Mouse (Mus musculus): ENCODE measurements around the gene Sfpq. TPM values are rescaled to one million over a fixed set of nuclear protein-coding genes. Genes with fewer than 3 reads are reported as not detected.
"Not testable (repeated sequence)": the region's sequence is repeated elsewhere in the genome, so short reads cannot be mapped to it uniquely, and the experiment has no call there.

The Sfpq gene
- polyA plus RNA-seq, 1 experiment from 2014 or later = 67.3 TPM

DNA sequence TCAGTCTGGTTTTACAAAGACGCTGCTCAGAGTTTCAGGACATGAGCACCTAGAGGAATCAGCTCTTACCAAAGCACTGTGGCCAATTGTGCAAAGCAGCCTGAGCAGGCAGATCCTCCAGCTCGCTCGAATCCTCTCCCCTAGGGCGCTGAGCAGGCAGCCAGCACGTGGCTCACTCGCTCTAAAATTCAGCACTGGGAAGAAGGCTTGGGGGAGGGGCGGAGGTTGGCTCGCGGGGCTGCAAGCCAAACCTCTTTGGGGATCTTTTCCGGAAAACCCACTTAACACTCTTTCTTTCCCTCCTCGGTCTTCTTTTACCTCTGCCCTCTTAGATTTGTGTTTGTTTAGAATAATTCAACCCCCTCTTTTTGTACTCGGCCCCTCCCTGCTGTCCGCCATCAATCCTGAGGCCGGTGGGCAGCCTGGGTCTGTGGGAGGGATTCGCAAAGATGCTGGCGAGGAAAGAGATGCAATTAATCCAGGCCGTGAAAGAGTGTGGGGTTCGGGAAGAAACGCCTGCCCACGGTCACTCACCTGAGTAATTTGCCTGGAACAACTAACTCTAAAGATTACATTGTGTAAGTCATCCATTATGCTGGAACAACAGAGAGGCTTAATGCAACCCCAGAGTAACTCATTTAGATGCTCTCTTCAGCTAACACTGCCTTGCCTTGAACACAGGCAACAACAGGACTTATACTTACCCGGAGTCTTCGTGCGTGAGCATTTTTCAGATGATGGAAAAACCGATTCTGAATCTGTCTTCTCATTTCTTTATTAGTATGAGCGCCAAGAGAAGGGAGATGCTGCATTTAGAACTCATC, 15.8 kb upstream of the Sfpq start:
- no peaks in the 10 kb centered on the region for H3K9me3 ChIP-seq (replicated peaks)
- H3K4me1 ChIP-seq = peaks cover 28% of the 10 kb centered on the region
- H3K27ac ChIP-seq (replicated peaks) = peak overlapping the region; percentile 83
- 13% methylated on average over 25 of the region's 25 CpGs for WGBS
- no peaks in the 10 kb centered on the region for H3K36me3 ChIP-seq
- H3K9ac ChIP-seq (replicated peaks) = peak overlapping the region; percentile 48
- peak overlapping the region; percentile 62 for H3K4me2 ChIP-seq
- peak; percentile 90 for ATAC-seq (ENCODE audit: low FRiP score)
- peak overlapping the region; percentile 35 for H3K4me3 ChIP-seq (replicated peaks)
- H3K27me3 ChIP-seq (replicated peaks) = no peaks in the 10 kb centered on the region

DNA sequence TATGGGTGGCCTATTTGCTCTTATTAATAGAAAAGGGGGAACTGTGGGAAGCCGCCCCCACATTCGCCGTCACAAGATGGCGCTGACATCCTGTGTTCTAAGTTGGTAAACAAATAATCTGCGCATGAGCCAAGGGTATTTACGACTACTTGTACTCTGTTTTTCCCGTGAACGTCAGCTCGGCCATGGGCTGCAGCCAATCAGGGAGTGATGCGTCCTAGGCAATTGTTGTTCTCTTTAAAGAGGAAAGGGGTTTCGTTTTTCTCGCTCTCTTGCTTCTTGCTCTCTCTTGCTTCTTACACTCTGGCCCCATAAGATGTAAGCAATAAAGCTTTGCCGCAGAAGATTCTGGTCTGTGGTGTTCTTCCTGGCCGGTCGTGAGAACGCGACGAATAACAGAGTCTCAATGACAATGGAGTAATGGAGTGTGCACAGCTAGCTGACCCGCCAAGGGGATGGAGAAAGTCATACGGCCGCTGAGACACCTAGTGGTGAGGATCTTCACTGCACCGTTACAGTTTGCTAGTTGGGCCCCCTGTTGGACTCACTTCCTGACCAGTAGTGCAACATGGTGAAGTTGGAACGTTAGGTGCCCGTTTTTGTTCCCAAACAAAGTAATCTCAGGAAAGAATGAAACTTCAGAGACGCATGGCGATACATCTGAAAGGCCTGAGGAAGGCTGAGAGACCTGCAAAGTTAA, 5.7 kb upstream of the Sfpq start:
- Histone ChIP-seq H3K4me2 (peak overlapping the region; percentile 46), H3K4me3 (replicated peaks) (peak overlapping the region; percentile 34), H3K27ac (replicated peaks) (peak overlapping the region; percentile 71; the same call in 1 of the 2 replicates)
- H3K9me3 ChIP-seq (replicated peaks); H3K9ac ChIP-seq (replicated peaks); H3K4me1 ChIP-seq; H3K27me3 ChIP-seq (replicated peaks); H3K36me3 ChIP-seq: not testable (repeated sequence)
- WGBS = 12% methylated on average over 14 of the region's 26 CpGs
- ATAC-seq (ENCODE audit: low FRiP score) = peak; percentile 92

DNA sequence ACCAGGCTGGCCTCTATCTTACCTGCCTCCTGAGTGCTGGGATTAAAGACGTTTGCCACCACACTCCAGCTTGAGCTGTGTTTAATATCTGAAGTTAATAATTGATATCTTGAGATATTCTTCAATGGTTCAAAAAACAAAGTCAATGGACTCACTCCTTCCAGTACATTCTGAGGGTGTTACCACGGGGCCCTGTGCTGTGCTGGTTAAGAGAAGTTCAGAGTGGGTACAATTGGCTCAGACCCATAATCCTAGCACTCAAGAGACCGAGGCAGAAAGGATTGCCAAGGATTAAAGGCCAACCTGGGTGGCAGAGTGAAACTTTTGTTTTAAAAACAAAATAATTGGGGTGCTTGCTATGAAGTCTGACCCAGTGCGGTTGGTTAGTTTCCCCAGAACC, 4.8 kb upstream of the Sfpq start:
- no peak overlapping the region for H3K9ac ChIP-seq (replicated peaks)
- WGBS = 83% methylated on average over 4 of the region's 4 CpGs
- H3K27ac ChIP-seq (replicated peaks) = no peak overlapping the region
- H3K4me1 ChIP-seq = peaks cover 13% of the 10 kb centered on the region
- no peak overlapping the region for H3K4me2 ChIP-seq
- H3K27me3 ChIP-seq (replicated peaks) = no peaks in the 10 kb centered on the region
- no peak overlapping the region for H3K4me3 ChIP-seq (replicated peaks)
- no peak for ATAC-seq (ENCODE audit: low FRiP score)
- no peaks in the 10 kb centered on the region for H3K9me3 ChIP-seq (replicated peaks)
- no peaks in the 10 kb centered on the region for H3K36me3 ChIP-seq

- Histone ChIP-seq H3K9me3 (replicated peaks) (no peaks in the 10 kb centered on the region), H3K36me3 (peaks cover 6% of the 10 kb centered on the region; the same call in 1 of the 2 replicates), H3K4me1 (peaks cover 33% of the 10 kb centered on the region), H3K4me3 (replicated peaks) (peak overlapping the region; percentile 96), H3K4me2 (peak overlapping the region; percentile 64), H3K27ac (replicated peaks) (peak overlapping the region; percentile 10; the same call in 1 of the 2 replicates), H3K27me3 (replicated peaks) (no peaks in the 10 kb centered on the region), H3K9ac (replicated peaks) (0 out of 2 replicates have a peak overlapping the region, but pooled peaks have one; percentile 20)
- no peak for ATAC-seq (ENCODE audit: low FRiP score)
- 13% methylated on average over 13 of the region's 13 CpGs for WGBS
These were observed 543 bp upstream of the Sfpq start for GRCm38 (mm10) chr4:127020411-127021150.

GRCm38 (mm10) chr4:127021989-127022626, 984 bp downstream of the Sfpq start:
- H3K27me3 ChIP-seq (replicated peaks) = no peaks in the 10 kb centered on the region
- peak overlapping the region; percentile 98 for H3K27ac ChIP-seq (replicated peaks)
- 0% methylated on average over 51 of the region's 53 CpGs for WGBS
- H3K9me3 ChIP-seq (replicated peaks) = no peaks in the 10 kb centered on the region
- peak overlapping the region; percentile 95 for H3K4me2 ChIP-seq
- peak overlapping the region; percentile 96 for H3K4me3 ChIP-seq (replicated peaks)
- peak overlapping the region; percentile 90 for H3K9ac ChIP-seq (replicated peaks)
- ATAC-seq (ENCODE audit: low FRiP score) = peak; percentile 71
- peaks cover 41% of the 10 kb centered on the region for H3K4me1 ChIP-seq
- H3K36me3 ChIP-seq = peaks cover 19% of the 10 kb centered on the region

GRCm38 (mm10) chr4:127023201-127023600, 2.1 kb downstream of the Sfpq start:
- H3K9ac ChIP-seq (replicated peaks) = peak overlapping the region; percentile 90
- H3K27me3 ChIP-seq (replicated peaks) = no peaks in the 10 kb centered on the region
- no peak overlapping the region for H3K27ac ChIP-seq (replicated peaks)
- ATAC-seq (ENCODE audit: low FRiP score) = no peak
- peak overlapping the region; percentile 96 for H3K4me3 ChIP-seq (replicated peaks)
- H3K9me3 ChIP-seq (replicated peaks) = no peaks in the 10 kb centered on the region
- peaks cover 43% of the 10 kb centered on the region for H3K4me1 ChIP-seq
- 2% methylated on average over 9 of the region's 9 CpGs for WGBS
- H3K36me3 ChIP-seq = peaks cover 29% of the 10 kb centered on the region
- peak overlapping the region; percentile 95 for H3K4me2 ChIP-seq

GRCm38 (mm10) chr4:127024240-127024639, 3.1 kb downstream of the Sfpq start:
- Histone ChIP-seq H3K27me3 (replicated peaks) (no peaks in the 10 kb centered on the region), H3K4me1 (peaks cover 43% of the 10 kb centered on the region), H3K27ac (replicated peaks) (no peak overlapping the region), H3K4me2 (peak overlapping the region; percentile 95), H3K36me3 (peaks cover 34% of the 10 kb centered on the region), H3K9ac (replicated peaks) (peak overlapping the region; percentile 41; the same call in 1 of the 2 replicates), H3K4me3 (replicated peaks) (peak overlapping the region; percentile 96), H3K9me3 (replicated peaks) (no peaks in the 10 kb centered on the region)
- ATAC-seq (ENCODE audit: low FRiP score) = no peak
- WGBS = 56% methylated on average over 1 of the region's 1 CpGs

DNA sequence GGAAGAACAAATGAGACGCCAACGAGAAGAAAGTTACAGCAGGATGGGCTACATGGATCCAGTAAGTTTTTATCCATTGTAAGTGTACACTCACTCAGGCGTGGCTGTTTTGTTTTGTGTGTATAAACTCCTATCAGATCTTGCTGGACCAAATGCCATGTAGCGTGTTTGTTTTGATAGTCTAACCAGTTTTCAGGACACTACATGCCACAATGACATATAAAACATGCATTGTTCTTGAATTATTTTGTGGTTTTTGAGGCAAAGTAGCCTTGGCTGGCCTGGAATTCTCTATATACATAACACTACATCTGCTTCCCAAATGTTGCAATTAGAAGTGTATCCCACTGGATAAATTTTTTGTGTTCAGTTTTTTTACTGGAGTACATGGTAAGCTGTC, 5.7 kb downstream of the Sfpq start:
- Histone ChIP-seq H3K36me3 (peaks cover 52% of the 10 kb centered on the region), H3K27ac (replicated peaks) (no peak overlapping the region), H3K27me3 (replicated peaks) (no peaks in the 10 kb centered on the region), H3K9me3 (replicated peaks) (no peaks in the 10 kb centered on the region), H3K4me1 (peaks cover 35% of the 10 kb centered on the region), H3K4me3 (replicated peaks) (no peak overlapping the region), H3K4me2 (no peak overlapping the region), H3K9ac (replicated peaks) (no peak overlapping the region)
- WGBS = 90% methylated on average over 4 of the region's 4 CpGs
- no peak for ATAC-seq (ENCODE audit: low FRiP score)

DNA sequence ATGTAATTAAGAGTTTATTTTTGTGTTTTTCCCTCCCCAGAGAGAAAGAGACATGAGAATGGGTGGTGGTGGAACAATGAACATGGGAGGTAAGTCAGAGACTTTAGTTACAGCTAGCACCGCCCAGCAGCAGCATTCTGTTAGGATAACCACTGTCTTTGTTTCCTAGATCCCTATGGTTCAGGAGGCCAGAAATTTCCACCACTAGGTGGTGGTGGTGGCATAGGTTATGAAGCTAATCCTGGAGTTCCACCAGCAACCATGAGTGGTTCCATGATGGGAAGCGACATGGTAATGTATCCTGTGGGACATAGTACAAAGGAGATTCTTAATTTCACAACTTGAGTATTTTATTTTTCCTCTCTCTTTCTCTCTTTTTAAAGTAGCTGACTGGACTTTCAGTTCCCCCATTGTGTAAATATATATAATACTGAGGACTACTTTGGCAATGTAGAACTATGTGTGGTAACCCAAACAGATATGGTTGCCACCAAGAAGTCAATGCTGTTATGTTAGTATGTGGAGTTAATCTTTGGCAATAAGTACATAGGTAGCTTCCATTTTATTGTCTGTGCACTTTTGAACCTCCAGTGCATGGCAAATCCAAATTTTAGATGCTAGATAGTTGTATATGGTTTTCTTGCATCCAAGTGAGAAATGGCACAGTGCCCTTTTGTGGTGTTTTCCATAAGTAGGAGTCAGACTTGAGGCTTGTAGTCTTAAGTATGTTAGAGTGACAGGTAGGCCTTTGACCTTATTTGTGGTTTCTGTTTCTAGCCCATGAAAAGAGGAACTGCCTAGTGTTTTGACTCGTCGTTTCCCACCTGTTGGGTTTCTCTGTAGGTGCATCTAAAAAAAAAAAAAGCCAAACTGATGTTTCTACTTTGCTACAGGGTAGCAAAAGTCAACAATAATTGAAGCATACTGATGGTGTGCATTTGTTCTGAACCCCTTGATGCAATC, 6.4 kb downstream of the Sfpq start:
- 63% methylated on average over 4 of the region's 4 CpGs for WGBS
- H3K27ac ChIP-seq (replicated peaks) = no peak overlapping the region
- H3K27me3 ChIP-seq (replicated peaks) = no peaks in the 10 kb centered on the region
- no peak overlapping the region for H3K4me3 ChIP-seq (replicated peaks)
- H3K36me3 ChIP-seq = peaks cover 57% of the 10 kb centered on the region
- no peaks in the 10 kb centered on the region for H3K9me3 ChIP-seq (replicated peaks)
- no peak overlapping the region for H3K4me2 ChIP-seq
- H3K4me1 ChIP-seq = peaks cover 35% of the 10 kb centered on the region
- no peak overlapping the region for H3K9ac ChIP-seq (replicated peaks)
- no peak for ATAC-seq (ENCODE audit: low FRiP score)

DNA sequence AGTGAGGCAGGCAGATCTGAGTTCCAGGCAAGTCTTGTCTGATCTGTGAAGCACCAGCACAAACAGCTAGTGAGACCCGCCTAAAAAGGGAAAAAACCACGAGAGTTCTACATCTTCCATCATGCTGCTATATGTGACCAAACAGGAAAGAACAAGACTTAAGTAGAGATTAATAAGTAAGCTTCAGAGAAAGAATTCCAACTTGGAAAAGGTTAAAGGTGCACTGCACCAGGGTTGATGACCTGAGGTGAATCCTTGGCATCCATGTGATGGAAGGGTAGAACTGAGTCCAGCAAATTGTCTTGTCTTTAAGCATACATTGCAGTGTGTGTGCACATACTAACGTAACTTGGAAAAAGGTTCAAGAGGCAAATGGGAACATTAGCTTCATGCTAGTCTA, 16.0 kb downstream of the Sfpq start:
- Histone ChIP-seq H3K4me2 (no peak overlapping the region), H3K9ac (replicated peaks) (no peak overlapping the region), H3K4me3 (replicated peaks) (no peak overlapping the region), H3K9me3 (replicated peaks) (no peaks in the 10 kb centered on the region), H3K27me3 (replicated peaks) (no peaks in the 10 kb centered on the region), H3K36me3 (peaks cover 68% of the 10 kb centered on the region), H3K27ac (replicated peaks) (no peak overlapping the region), H3K4me1 (peaks cover 10% of the 10 kb centered on the region)
- 93% methylated on average over 3 of the region's 3 CpGs for WGBS
- no peak for ATAC-seq (ENCODE audit: low FRiP score)
